Mouse (Mus musculus): ENCODE measurements around the gene Foxn1. TPM values are rescaled to one million over a fixed set of nuclear protein-coding genes. Genes with fewer than 3 reads are reported as not detected.

The Foxn1 gene
- 0.07 TPM in 1 of 2 replicates, not detected in the other for polyA plus RNA-seq (2015; fragmentation: Nextera tagmentation; extraction: Ambion mirVana)

DNA sequence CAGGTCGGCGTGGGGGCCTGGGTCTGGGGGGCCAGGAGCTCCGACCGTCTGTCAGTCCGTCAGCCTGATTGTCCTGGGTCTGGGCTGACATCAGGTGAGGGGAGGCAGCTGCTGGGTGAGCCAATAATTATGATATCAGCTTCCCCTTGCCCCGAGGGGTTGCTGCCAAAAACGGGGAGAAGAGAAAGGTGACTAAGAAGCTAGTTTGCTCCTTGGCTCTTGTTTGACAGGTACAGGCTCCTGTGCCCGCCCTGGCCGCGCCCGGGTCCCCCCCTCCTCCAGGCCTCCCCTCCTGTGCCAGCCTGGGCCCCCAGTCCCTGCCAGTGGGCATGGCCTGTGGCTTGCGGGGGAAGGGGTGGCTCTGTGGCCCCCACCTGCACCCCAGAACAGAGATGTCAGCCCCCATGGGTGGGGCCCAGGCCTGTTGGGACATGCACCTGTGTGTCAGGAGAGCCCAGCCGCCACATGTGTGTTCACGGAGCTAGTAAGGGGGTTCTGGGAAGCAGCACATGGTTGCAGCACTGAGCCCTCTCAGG is at the start of gene Foxn1:
Foxn1 (minus strand) TSS at position 51 of the 536 bp plus-strand sequence.

DNA sequence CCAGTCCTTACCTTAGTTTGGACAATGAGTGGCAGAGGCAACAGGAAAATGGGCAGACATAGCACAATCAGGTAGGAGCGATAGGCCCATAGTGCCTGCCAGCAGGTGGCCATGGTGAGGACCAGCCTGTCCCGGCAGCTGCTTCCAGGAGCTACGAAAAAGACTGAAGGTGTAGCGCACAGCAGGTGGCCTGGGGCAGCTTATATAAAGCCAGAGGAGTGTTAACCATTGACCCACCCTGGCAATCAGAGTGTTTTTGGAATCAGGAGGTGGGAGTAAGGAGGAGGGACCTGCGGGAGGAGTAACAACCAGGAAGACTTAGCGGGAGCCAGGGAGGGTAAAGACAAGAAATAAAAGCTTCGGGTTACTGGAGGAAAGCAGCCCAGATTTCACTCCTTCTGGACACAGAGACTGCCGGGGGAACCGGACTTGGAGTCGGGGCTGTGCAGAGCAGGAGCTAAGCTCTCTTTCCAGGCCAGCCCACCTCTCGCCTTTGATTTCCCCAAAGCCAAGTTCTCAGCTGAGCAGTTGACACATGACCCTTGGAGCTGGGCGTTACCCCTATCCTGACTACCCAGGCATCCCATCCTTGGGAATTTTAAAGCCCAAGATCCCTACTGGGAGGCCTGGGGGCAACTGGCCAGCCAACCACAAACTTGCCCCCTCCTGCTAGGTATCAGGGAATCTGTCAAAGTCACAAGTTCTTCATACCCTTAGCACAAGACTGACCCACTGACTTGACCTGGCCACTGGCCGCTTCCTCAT is 35.9 kb upstream of the Foxn1 start, which contains the start of gene Slc13a2:
Slc13a2 (minus strand) TSS at position 163 of the 765 bp plus-strand sequence.

DNA sequence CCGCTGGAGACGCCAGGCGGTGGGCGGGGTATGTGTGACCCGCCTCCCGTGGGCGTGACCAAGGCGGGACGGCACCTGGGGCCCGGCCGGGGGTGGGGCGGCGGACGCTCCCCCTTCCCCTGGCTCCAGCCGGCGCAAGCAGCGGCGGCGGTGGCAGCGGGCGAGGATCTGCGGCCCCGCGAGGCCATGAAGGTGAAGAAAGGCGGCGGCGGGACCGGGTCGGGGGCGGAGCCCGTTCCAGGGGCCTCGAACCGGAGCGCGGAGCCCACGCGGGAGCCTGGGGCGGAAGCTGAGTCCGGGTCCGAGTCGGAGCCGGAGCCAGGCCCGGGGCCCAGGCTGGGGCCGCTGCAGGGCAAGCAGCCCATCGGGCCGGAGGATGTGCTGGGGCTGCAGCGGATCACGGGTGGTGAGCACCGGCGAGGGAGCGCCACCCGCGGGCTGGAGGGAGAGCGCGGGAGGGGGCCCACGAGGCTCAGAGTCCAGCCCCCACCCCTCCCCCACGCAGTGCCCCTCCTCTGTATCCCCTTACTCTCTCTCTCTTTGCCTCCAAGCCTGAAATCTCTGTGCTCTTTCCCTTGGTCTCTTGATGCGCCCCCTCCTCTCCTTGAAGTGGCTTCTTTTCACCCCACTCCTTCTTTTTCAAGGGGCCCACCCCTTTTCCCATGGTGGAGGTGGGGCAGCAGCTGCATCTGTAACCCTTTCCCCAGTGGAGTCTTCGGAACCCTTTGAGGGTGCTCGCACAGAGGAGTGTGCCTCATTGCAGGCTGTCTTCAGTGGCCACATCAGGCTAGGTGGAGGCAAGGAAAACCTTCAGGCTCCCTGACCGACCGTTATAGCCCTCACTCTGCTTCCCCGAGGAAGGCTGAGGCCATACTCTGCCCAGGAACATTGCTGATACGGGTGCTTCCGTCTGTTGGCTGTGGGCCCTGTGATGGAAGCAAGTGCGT is 42.7 kb downstream of the Foxn1 start, which contains the start of gene Unc119:
Unc119 (plus strand) TSS at position 102 of the 947 bp plus-strand sequence.

DNA sequence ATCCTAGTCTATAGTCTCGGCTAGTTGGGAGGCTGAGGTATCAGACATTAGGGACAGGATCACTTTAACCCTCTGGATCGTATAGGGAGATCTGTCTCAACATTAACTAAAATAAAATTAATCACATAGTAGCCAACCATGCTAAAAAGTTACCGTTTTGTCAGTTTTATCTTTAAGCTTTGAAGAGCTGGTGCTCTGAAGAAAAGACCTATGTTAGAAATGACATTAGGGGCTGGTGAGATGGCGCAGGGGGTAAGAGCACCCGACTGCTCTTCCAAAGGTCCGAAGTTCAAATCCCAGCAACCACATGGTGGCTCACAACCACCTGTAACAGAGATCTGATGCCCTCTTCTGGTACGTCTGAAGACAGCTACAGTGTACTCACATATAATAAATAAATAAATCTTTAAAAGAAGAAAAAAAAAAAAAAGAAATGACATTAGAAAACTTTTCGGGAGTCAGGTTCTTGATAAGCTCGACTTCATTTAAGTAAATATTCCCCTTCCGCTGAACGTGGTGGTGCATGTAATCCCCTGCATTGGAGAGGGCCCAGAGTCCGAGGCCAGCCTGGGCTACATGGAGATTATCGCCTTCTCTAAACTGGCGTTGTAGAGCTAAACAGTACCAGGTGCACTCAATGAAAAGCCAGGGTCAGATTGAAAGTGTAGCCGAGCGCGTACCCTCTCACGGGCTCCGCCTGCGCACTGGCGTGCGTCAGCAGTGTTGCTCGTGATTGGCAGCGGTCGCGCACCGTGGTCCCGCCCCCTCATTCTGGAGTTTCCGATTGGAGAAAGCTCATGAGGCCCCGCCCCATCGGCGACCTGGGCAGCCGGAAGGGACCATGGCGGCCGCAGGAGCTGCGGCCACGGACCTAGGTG is 58.5 kb downstream of the Foxn1 start, which contains the start of gene Pigs:
Pigs (plus strand) TSS at position 782 of the 878 bp plus-strand sequence.

DNA sequence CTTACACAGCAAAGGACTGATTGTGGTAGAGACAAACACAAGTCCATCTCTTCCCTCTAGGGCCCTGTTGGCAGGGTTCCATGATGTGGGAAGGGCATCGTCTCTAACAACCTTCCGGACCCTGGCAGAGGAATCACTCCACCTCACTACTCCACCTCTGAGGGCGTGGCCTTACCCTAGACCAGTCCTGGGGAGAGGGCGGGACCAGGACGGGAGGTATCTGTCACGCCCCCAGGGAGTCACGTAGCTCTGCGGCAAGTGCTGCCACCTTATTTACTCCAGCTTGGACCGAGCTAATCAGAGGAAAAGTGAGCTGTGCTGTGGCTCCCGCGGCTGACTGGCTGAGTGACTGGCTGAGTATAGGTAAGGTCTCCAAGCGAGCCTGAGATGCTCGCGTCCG is 63.5 kb downstream of the Foxn1 start, which contains the start of gene Aldoc:
Aldoc (plus strand) TSS at position 109 of the 400 bp plus-strand sequence.

Other genes starting within 250 kb of the Foxn1 start
- gene Traf4, start 221.0 kb downstream of the Foxn1 start, polyA plus RNA-seq (2015; fragmentation: Nextera tagmentation; extraction: Ambion mirVana), result 16.6 and 16.7 TPM in 2 replicates
- 11.1 and 11.4 TPM in 2 replicates for gene Nek8, start 209.9 kb downstream of the Foxn1 start, polyA plus RNA-seq (2015; fragmentation: Nextera tagmentation; extraction: Ambion mirVana)
- 15.2 and 16.2 TPM in 2 replicates for gene Tlcd1, start 209.8 kb downstream of the Foxn1 start, polyA plus RNA-seq (2015; fragmentation: Nextera tagmentation; extraction: Ambion mirVana)
- gene Rpl23a, start 203.0 kb downstream of the Foxn1 start, polyA plus RNA-seq (2015; fragmentation: Nextera tagmentation; extraction: Ambion mirVana), result 1,049 and 1,108 TPM in 2 replicates
- 90.4 and 94.1 TPM in 2 replicates for gene Rab34, start 198.1 kb downstream of the Foxn1 start, polyA plus RNA-seq (2015; fragmentation: Nextera tagmentation; extraction: Ambion mirVana)
- 1.9 and 2.5 TPM in 2 replicates for gene Proca1, start 193.2 kb downstream of the Foxn1 start, polyA plus RNA-seq (2015; fragmentation: Nextera tagmentation; extraction: Ambion mirVana)
- gene Sdf2, start 140.8 kb downstream of the Foxn1 start, polyA plus RNA-seq (2015; fragmentation: Nextera tagmentation; extraction: Ambion mirVana), result 82.5 and 98.5 TPM in 2 replicates
- 14.5 and 14.6 TPM in 2 replicates for gene Supt6, start 140.6 kb downstream of the Foxn1 start, polyA plus RNA-seq (2015; fragmentation: Nextera tagmentation; extraction: Ambion mirVana)
- 59.6 and 69.9 TPM in 2 replicates for gene 2610507B11Rik, start 124.8 kb downstream of the Foxn1 start, polyA plus RNA-seq (2015; fragmentation: Nextera tagmentation; extraction: Ambion mirVana)
- 0.21 and 0.30 TPM in 2 replicates for gene BC030499, start 95.7 kb downstream of the Foxn1 start, polyA plus RNA-seq (2015; fragmentation: Nextera tagmentation; extraction: Ambion mirVana)
- gene Spag5, start 85.0 kb downstream of the Foxn1 start, polyA plus RNA-seq (2015; fragmentation: Nextera tagmentation; extraction: Ambion mirVana), result 4.7 and 7.4 TPM in 2 replicates
- gene Aldoc, start 63.6 kb downstream of the Foxn1 start, polyA plus RNA-seq (2015; fragmentation: Nextera tagmentation; extraction: Ambion mirVana), result 8.1 and 10.6 TPM in 2 replicates
- 41.8 and 43.6 TPM in 2 replicates for gene Pigs, start 58.1 kb downstream of the Foxn1 start, polyA plus RNA-seq (2015; fragmentation: Nextera tagmentation; extraction: Ambion mirVana)
- 69.4 and 71.4 TPM in 2 replicates for gene Unc119, start 43.1 kb downstream of the Foxn1 start, polyA plus RNA-seq (2015; fragmentation: Nextera tagmentation; extraction: Ambion mirVana)
- gene Slc13a2, start 35.7 kb upstream of the Foxn1 start, polyA plus RNA-seq (2015; fragmentation: Nextera tagmentation; extraction: Ambion mirVana), result not detected in 2 replicates
- gene Slc46a1, start 79.1 kb upstream of the Foxn1 start, polyA plus RNA-seq (2015; fragmentation: Nextera tagmentation; extraction: Ambion mirVana), result 25.7 and 27.4 TPM in 2 replicates
- 0.24 and 0.27 TPM in 2 replicates for gene Sarm1, start 111.2 kb upstream of the Foxn1 start, polyA plus RNA-seq (2015; fragmentation: Nextera tagmentation; extraction: Ambion mirVana)
- gene Vtn, start 112.5 kb upstream of the Foxn1 start, polyA plus RNA-seq (2015; fragmentation: Nextera tagmentation; extraction: Ambion mirVana), result 1.2 and 2.1 TPM in 2 replicates
- gene Sebox, start 116.9 kb upstream of the Foxn1 start, polyA plus RNA-seq (2015; fragmentation: Nextera tagmentation; extraction: Ambion mirVana), result not detected in 2 replicates
- gene Tmem199, start 125.6 kb upstream of the Foxn1 start, polyA plus RNA-seq (2015; fragmentation: Nextera tagmentation; extraction: Ambion mirVana), result 32.0 and 32.8 TPM in 2 replicates
- 81.4 and 86.2 TPM in 2 replicates for gene Poldip2, start 125.6 kb upstream of the Foxn1 start, polyA plus RNA-seq (2015; fragmentation: Nextera tagmentation; extraction: Ambion mirVana)
- gene Tnfaip1, start 149.8 kb upstream of the Foxn1 start, polyA plus RNA-seq (2015; fragmentation: Nextera tagmentation; extraction: Ambion mirVana), result 47.6 and 55.5 TPM in 2 replicates
- 132 and 156 TPM in 2 replicates for gene Ift20, start 149.8 kb upstream of the Foxn1 start, polyA plus RNA-seq (2015; fragmentation: Nextera tagmentation; extraction: Ambion mirVana)
- gene Tmem97, start 164.2 kb upstream of the Foxn1 start, polyA plus RNA-seq (2015; fragmentation: Nextera tagmentation; extraction: Ambion mirVana), result 43.6 and 70.8 TPM in 2 replicates

Measured in urinary bladder, postnatal 0 days (tissue).